Mouse (Mus musculus) limb, embryonic 12.5 days (tissue): ENCODE measurements around the gene Tmem150c. TPM values are rescaled to one million over a fixed set of nuclear protein-coding genes. Genes with fewer than 3 reads are reported as not detected.

Experiments used
- ATAC-seq: fragments of 200-750 bp; cut with Nextera tagmentation; 2 replicates; pipeline ENCODE4 v1.8.0; 2017; ENCODE audit warnings: low read depth, moderate TSS enrichment; ENCODE audit not compliant: insufficient number of reproducible peaks, insufficient read depth, low FRiP score, low TSS enrichment
- H3K27ac ChIP-seq: fragments of 300-500 bp; sonication (generic); 2 replicates; pipeline ENCODE4 v1.5.1; 2016; ENCODE audit warnings: mild to moderate bottlenecking, moderate library complexity
- H3K27me3 ChIP-seq: fragments of 300-500 bp; sonication (generic); 2 replicates; pipeline ENCODE4 v1.6.1; 2016; ENCODE audit warnings: mild to moderate bottlenecking, moderate library complexity
- H3K36me3 ChIP-seq: fragments of 300-500 bp; sonication (generic); 2 replicates; pipeline ENCODE4 v1.6.1; 2016; ENCODE audit warnings: mild to moderate bottlenecking, moderate library complexity
- H3K4me1 ChIP-seq: fragments of 300-500 bp; sonication (generic); replicated peaks from 2 replicates; pipeline ENCODE4 v1.6.1; 2016
- H3K4me2 ChIP-seq: fragments of 300-500 bp; sonication (generic); 2 replicates; pipeline ENCODE4 v1.6.1; 2016; ENCODE audit warnings: mild to moderate bottlenecking, moderate library complexity
- H3K4me3 ChIP-seq: fragments of 300-500 bp; sonication (generic); replicated peaks from 2 replicates; pipeline ENCODE4 v1.5.1; 2016; ENCODE audit warnings: mild to moderate bottlenecking
- H3K9ac ChIP-seq: fragments of 300-500 bp; sonication (generic); replicated peaks from 2 replicates; pipeline ENCODE4 v1.6.1; 2016; ENCODE audit warnings: mild to moderate bottlenecking, moderate library complexity
- H3K9me3 ChIP-seq: fragments of 300-500 bp; sonication (generic); 2 replicates; pipeline ENCODE4 v1.6.1; 2016; ENCODE audit warnings: mild to moderate bottlenecking, moderate library complexity
- WGBS: fragments of 180-500 bp; shearing (Covaris S2); methylation state at CpG from one replicate; pipeline ENCODE4 v1.1.7; 2016; 5-methylcytosine and 5-hydroxymethylcytosine counted together
- polyA plus RNA-seq: library from polyadenylated mRNA; unstranded; fragments of >200 nt; fragmentation: Nextera tagmentation; extraction: Ambion mirVana; gene quantifications from 2 replicates; pipeline ENCODE4 v1.2.1, GENCODE M21; 2016

Gene Tmem150c
- polyA plus RNA-seq, 1 experiment from 2014 or later: 2.4 TPM

- Histone ChIP-seq H3K4me2 (no peak overlapping the region), H3K27me3 (no peaks in the 10 kb centered on the region), H3K36me3 (peaks cover 60% of the 10 kb centered on the region), H3K9ac (no peak overlapping the region), H3K4me1 (no peaks in the 10 kb centered on the region), H3K4me3 (no peak overlapping the region), H3K9me3 (no peaks in the 10 kb centered on the region), H3K27ac (no peak overlapping the region)
- ATAC-seq: no peak
- 25% methylated on average over 3 of the region's 3 CpGs for WGBS
Observed at GRCm38 (mm10) chr5:100070255-100070654, 89.4 kb downstream of the Tmem150c start.

GRCm38 (mm10) chr5:100069526-100069925 lies 90.1 kb downstream of the Tmem150c start:
- Histone ChIP-seq H3K27ac (no peak overlapping the region), H3K9me3 (no peaks in the 10 kb centered on the region), H3K4me3 (no peak overlapping the region), H3K27me3 (no peaks in the 10 kb centered on the region), H3K4me1 (no peaks in the 10 kb centered on the region), H3K4me2 (no peak overlapping the region), H3K36me3 (peaks cover 68% of the 10 kb centered on the region), H3K9ac (no peak overlapping the region)
- no peak for ATAC-seq
- WGBS: 87% methylated on average over 2 of the region's 2 CpGs

- Histone ChIP-seq H3K36me3 (peaks cover 69% of the 10 kb centered on the region), H3K9ac (no peak overlapping the region), H3K4me2 (no peak overlapping the region), H3K4me3 (no peak overlapping the region), H3K4me1 (no peaks in the 10 kb centered on the region), H3K27me3 (no peaks in the 10 kb centered on the region), H3K9me3 (no peaks in the 10 kb centered on the region), H3K27ac (no peak overlapping the region)
- ATAC-seq: no peak
- 90% methylated on average over 16 of the region's 16 CpGs for WGBS
Observed at GRCm38 (mm10) chr5:100067579-100067978, 92.0 kb downstream of the Tmem150c start.

GRCm38 (mm10) chr5:100060876-100061275 lies 98.7 kb downstream of the Tmem150c start:
- Histone ChIP-seq H3K36me3 (peaks cover 61% of the 10 kb centered on the region), H3K4me3 (no peak overlapping the region), H3K4me2 (no peak overlapping the region), H3K9ac (no peak overlapping the region), H3K9me3 (no peaks in the 10 kb centered on the region), H3K27me3 (no peaks in the 10 kb centered on the region), H3K4me1 (peaks cover 10% of the 10 kb centered on the region), H3K27ac (no peak overlapping the region)
- WGBS: 92% methylated on average over 14 of the region's 14 CpGs
- ATAC-seq: no peak

- Histone ChIP-seq H3K27me3 (no peaks in the 10 kb centered on the region), H3K4me1 (peaks cover 23% of the 10 kb centered on the region), H3K9ac (no peak overlapping the region), H3K27ac (peak overlapping the region; percentile 74), H3K36me3 (peaks cover 47% of the 10 kb centered on the region), H3K4me2 (no peak overlapping the region), H3K4me3 (no peak overlapping the region), H3K9me3 (no peaks in the 10 kb centered on the region)
- WGBS: 68% methylated on average over 6 of the region's 6 CpGs
- ATAC-seq: no peak
Observed at GRCm38 (mm10) chr5:100059326-100059725, 100.3 kb downstream of the Tmem150c start.

- peaks cover 41% of the 10 kb centered on the region for H3K36me3 ChIP-seq
- H3K4me1 ChIP-seq: peaks cover 27% of the 10 kb centered on the region
- no peak overlapping the region for H3K9ac ChIP-seq
- H3K27me3 ChIP-seq: no peaks in the 10 kb centered on the region
- ATAC-seq: no peak
- no peaks in the 10 kb centered on the region for H3K9me3 ChIP-seq
- peak overlapping the region; percentile 74 for H3K27ac ChIP-seq
- 33% methylated on average over 6 of the region's 6 CpGs for WGBS
- H3K4me3 ChIP-seq: no peak overlapping the region
- no peak overlapping the region for H3K4me2 ChIP-seq
Observed at GRCm38 (mm10) chr5:100058729-100059128, 100.9 kb downstream of the Tmem150c start.

- Histone ChIP-seq H3K4me3 (no peak overlapping the region), H3K27ac (no peak overlapping the region), H3K36me3 (peaks cover 36% of the 10 kb centered on the region), H3K4me2 (no peak overlapping the region), H3K4me1 (peaks cover 27% of the 10 kb centered on the region), H3K27me3 (no peaks in the 10 kb centered on the region), H3K9ac (no peak overlapping the region), H3K9me3 (no peaks in the 10 kb centered on the region)
- WGBS: 75% methylated on average over 15 of the region's 15 CpGs
- ATAC-seq: no peak
Observed at GRCm38 (mm10) chr5:100057461-100058209, 102.0 kb downstream of the Tmem150c start.

GRCm38 (mm10) chr5:100055866-100056369 lies 103.7 kb downstream of the Tmem150c start:
- H3K27me3 ChIP-seq: no peaks in the 10 kb centered on the region
- 75% methylated on average over 5 of the region's 5 CpGs for WGBS
- H3K36me3 ChIP-seq: peaks cover 27% of the 10 kb centered on the region
- H3K9me3 ChIP-seq: peaks cover under 1% of the 10 kb centered on the region; the same call in 1 of the 2 replicates
- H3K9ac ChIP-seq: no peak overlapping the region
- H3K4me2 ChIP-seq: no peak overlapping the region
- no peak overlapping the region for H3K27ac ChIP-seq
- H3K4me1 ChIP-seq: peaks cover 27% of the 10 kb centered on the region
- H3K4me3 ChIP-seq: no peak overlapping the region
- ATAC-seq: no peak

- 75% methylated on average over 11 of the region's 11 CpGs for WGBS
- H3K4me1 ChIP-seq: peaks cover 27% of the 10 kb centered on the region
- no peak overlapping the region for H3K9ac ChIP-seq
- H3K4me3 ChIP-seq: no peak overlapping the region
- H3K27ac ChIP-seq: no peak overlapping the region
- peaks cover 6% of the 10 kb centered on the region; the same call in 1 of the 2 replicates for H3K9me3 ChIP-seq
- no peaks in the 10 kb centered on the region for H3K27me3 ChIP-seq
- no peak for ATAC-seq
- H3K36me3 ChIP-seq: peaks cover 27% of the 10 kb centered on the region; the same call in 1 of the 2 replicates
- H3K4me2 ChIP-seq: no peak overlapping the region
Observed at GRCm38 (mm10) chr5:100054807-100055547, 104.6 kb downstream of the Tmem150c start.

GRCm38 (mm10) chr5:100052728-100053127 lies 106.9 kb downstream of the Tmem150c start:
- Histone ChIP-seq H3K4me2 (no peak overlapping the region), H3K36me3 (peaks cover 22% of the 10 kb centered on the region; the same call in 1 of the 2 replicates), H3K9ac (no peak overlapping the region), H3K9me3 (peaks cover 6% of the 10 kb centered on the region; the same call in 1 of the 2 replicates), H3K4me3 (no peak overlapping the region), H3K4me1 (peaks cover 35% of the 10 kb centered on the region), H3K27ac (no peak overlapping the region), H3K27me3 (no peaks in the 10 kb centered on the region)
- no peak for ATAC-seq
- WGBS: 94% methylated on average over 7 of the region's 7 CpGs

- no peak overlapping the region for H3K9ac ChIP-seq
- no peak overlapping the region for H3K4me3 ChIP-seq
- peaks cover 6% of the 10 kb centered on the region; the same call in 1 of the 2 replicates for H3K9me3 ChIP-seq
- H3K27ac ChIP-seq: no peak overlapping the region
- no peak for ATAC-seq
- 89% methylated on average over 3 of the region's 3 CpGs for WGBS
- H3K36me3 ChIP-seq: peaks cover 22% of the 10 kb centered on the region; the same call in 1 of the 2 replicates
- no peak overlapping the region for H3K4me2 ChIP-seq
- H3K4me1 ChIP-seq: peaks cover 36% of the 10 kb centered on the region
- H3K27me3 ChIP-seq: no peaks in the 10 kb centered on the region
Observed at GRCm38 (mm10) chr5:100049904-100050303, 109.7 kb downstream of the Tmem150c start.
